Mouse (Mus musculus) forebrain, postnatal 0 days (tissue): Measurements from ENCODE around the gene Sf3b5. TPM values are rescaled to one million over a fixed set of nuclear protein-coding genes. Genes with fewer than 3 reads are reported as not detected.
A peak's percentile ranks its signal among the peaks of the same experiment; 100 is the strongest.

ENCODE experiments used
- ATAC-seq: fragments of 200-750 bp; cut with Nextera tagmentation; 2 replicates; pipeline ENCODE4 v1.8.0; 2017; ENCODE audit warnings: mild to moderate bottlenecking, moderate library complexity
- DNase-seq: peaks from one replicate; pipeline ENCODE4 v3.0.0-alpha.2; 2015
- H3K27ac ChIP-seq: fragments of 300-500 bp; sonication (generic); 2 replicates; pipeline ENCODE4 v1.5.1; 2014; ENCODE audit warnings: low read depth, mild to moderate bottlenecking, antibody characterized with exemption, low read length, moderate library complexity, mixed read lengths
- H3K27me3 ChIP-seq: fragments of 300-500 bp; sonication (generic); 2 replicates; pipeline ENCODE4 v1.6.1; 2014; ENCODE audit warnings: mild to moderate bottlenecking, low read length, mixed read lengths; ENCODE audit not compliant: insufficient read depth
- H3K36me3 ChIP-seq: fragments of 300-500 bp; sonication (generic); 2 replicates; pipeline ENCODE4 v1.6.1; 2014; ENCODE audit warnings: mild to moderate bottlenecking, moderate library complexity; ENCODE audit not compliant: insufficient read depth
- H3K4me1 ChIP-seq: fragments of 300-500 bp; sonication (generic); 2 replicates; pipeline ENCODE4 v1.6.1; 2014; ENCODE audit warnings: antibody characterized with exemption; ENCODE audit not compliant: insufficient read depth
- H3K4me2 ChIP-seq: fragments of 300-500 bp; sonication (generic); 2 replicates; pipeline ENCODE4 v1.6.1; 2014; ENCODE audit warnings: low read depth, mild to moderate bottlenecking, moderate library complexity
- H3K4me3 ChIP-seq: fragments of 300-500 bp; sonication (generic); 2 replicates; pipeline ENCODE4 v1.5.1; 2014; ENCODE audit warnings: low read depth, low read length, mixed read lengths
- H3K9ac ChIP-seq: fragments of 300-500 bp; sonication (generic); 2 replicates; pipeline ENCODE4 v1.6.1; 2014; ENCODE audit warnings: mild to moderate bottlenecking
- H3K9me3 ChIP-seq: fragments of 300-500 bp; sonication (generic); 2 replicates; pipeline ENCODE4 v1.6.1; 2016; ENCODE audit warnings: low read length
- CTCF ChIP-seq: sonication (generic); IDR thresholded peaks from 2 replicates; pipeline ENCODE4 v1.5.1; 2016; ENCODE audit warnings: antibody characterized with exemption, control low read depth, low read depth
- WGBS: fragments of 180-500 bp; shearing (Covaris S2); extraction: QIAGEN DNeasy Blood & Tissue Kit; methylation state at CpG from one replicate; pipeline ENCODE4 v1.1.7; 2014; 5-methylcytosine and 5-hydroxymethylcytosine counted together
- polyA plus RNA-seq: library from polyadenylated mRNA; unstranded; fragments of >200 nt; fragmentation: Nextera tagmentation; extraction: Ambion mirVana; gene quantifications from 2 replicates; pipeline ENCODE4 v1.2.1, GENCODE M21; 2015
- total RNA-seq: library from RNA; depleted of rRNA; stranded (reverse); fragments of >200 nt; gene quantifications from 2 replicates; pipeline ENCODE4 v1.2.3, GENCODE M21; 2014; rRNA removed

The Sf3b5 gene
- total and polyA plus RNA-seq, 2 experiments from 2014 or later = 19.7 to 30.2 TPM

- Histone ChIP-seq H3K27me3 (no peaks in the 10 kb centered on the region), H3K27ac (no peak overlapping the region), H3K36me3 (no peaks in the 10 kb centered on the region), H3K4me2 (no peak overlapping the region), H3K4me1 (no peaks in the 10 kb centered on the region), H3K4me3 (no peak overlapping the region), H3K9ac (no peak overlapping the region), H3K9me3 (no peaks in the 10 kb centered on the region)
- 39% methylated on average over 4 of the region's 4 CpGs for WGBS
- ATAC-seq = peak; percentile 54; the same call in 1 of the 2 replicates
- TF ChIP-seq CTCF = no peak
- DNase-seq = no peak
These were observed 42.7 kb downstream of the Sf3b5 start for GRCm38 (mm10) chr10:13047816-13048215.

- Histone ChIP-seq H3K4me3 (no peak overlapping the region), H3K4me2 (no peak overlapping the region), H3K36me3 (no peaks in the 10 kb centered on the region), H3K9me3 (no peaks in the 10 kb centered on the region), H3K27me3 (no peaks in the 10 kb centered on the region), H3K27ac (no peak overlapping the region), H3K9ac (no peak overlapping the region), H3K4me1 (peaks cover 4% of the 10 kb centered on the region; the same call in 1 of the 2 replicates)
- ATAC-seq = no peak
- DNase-seq = no peak
- TF ChIP-seq CTCF = no peak
- 80% methylated on average over 6 of the region's 6 CpGs for WGBS
These were observed 51.8 kb downstream of the Sf3b5 start for GRCm38 (mm10) chr10:13056863-13057381.

Other genes with a start within 250 kb of the Sf3b5 start
- gene Utrn, start 136.0 kb upstream of the Sf3b5 start, total RNA-seq = 23.9 and 26.8 TPM in 2 replicates
- 7.9 and 14.2 TPM in 2 replicates for gene Utrn, start 136.0 kb upstream of the Sf3b5 start, polyA plus RNA-seq
- gene Stx11, start 41.0 kb upstream of the Sf3b5 start, total RNA-seq = 1.1 and 1.9 TPM in 2 replicates
- gene Stx11, start 41.0 kb upstream of the Sf3b5 start, polyA plus RNA-seq = 0.82 and 1.6 TPM in 2 replicates
- 26.9 and 93.7 TPM in 2 replicates for gene Plagl1, start 55.2 kb downstream of the Sf3b5 start, total RNA-seq
- gene Plagl1, start 55.2 kb downstream of the Sf3b5 start, polyA plus RNA-seq = 13.7 and 15.7 TPM in 2 replicates
- gene Zc2hc1b, start 172.7 kb downstream of the Sf3b5 start, total RNA-seq = not detected in 2 replicates
- gene Zc2hc1b, start 172.7 kb downstream of the Sf3b5 start, polyA plus RNA-seq = not detected in 2 replicates
- 11.3 and 15.5 TPM in 2 replicates for gene Ltv1, start 187.8 kb downstream of the Sf3b5 start, total RNA-seq
- gene Ltv1, start 187.8 kb downstream of the Sf3b5 start, polyA plus RNA-seq = 21.4 and 27.9 TPM in 2 replicates